Mouse (Mus musculus) thymus, postnatal 10 days (tissue): ENCODE measurements at regions not wholly inside any gene's neighbourhood (a gene's known extent, or its start where the extent isn't known, plus 50 kb on each side); places are given as distances from the start of the nearest gene placed in this dataset.

Experiments
- DNase-seq, 2 experiments: peaks; one replicate each; pipeline ENCODE4 v3.0.0; 2021; ENCODE audit warnings: low spot score in 2 of 2

DNA sequence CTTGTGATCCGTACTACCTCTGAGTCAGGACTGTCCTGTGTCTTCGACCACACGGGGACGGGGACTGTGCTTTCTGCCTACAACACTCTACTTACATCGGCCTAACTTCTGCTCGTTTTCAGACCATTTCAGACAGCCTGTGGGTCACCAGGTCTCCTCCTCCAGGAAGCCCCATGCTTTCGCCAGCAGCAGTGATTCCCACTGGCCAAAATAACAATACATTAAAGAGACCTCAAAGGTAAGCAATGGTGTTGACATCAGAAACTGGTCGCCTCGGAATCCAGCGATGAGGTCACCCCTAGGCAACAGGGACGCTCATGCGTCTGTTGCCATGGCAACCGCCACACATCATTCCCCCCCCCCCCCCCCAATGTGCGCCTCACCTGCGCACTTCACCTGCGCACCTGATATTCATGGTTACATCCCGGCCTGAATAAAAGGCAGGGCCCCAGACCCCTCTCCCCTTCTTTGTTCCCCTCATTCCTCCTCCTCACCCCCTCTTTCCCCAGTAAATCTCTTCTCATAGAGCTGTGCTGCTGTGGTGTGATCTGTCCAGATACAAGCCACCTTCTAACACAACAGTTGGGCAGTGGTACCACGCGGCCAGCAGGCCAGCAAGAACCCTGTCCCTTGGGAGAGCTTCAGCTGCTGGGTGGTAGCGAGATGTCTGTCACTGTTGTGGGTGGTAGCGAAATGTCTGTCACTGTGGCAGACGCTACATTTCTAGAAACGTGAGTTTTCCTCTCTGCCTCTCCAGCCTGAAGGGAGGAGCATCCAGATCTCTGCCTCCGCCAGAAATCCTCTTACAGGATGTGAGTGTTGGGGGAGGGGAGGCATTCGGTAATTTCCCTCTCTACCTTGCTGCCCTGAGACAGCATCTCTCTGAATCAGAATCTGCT lies 145.0 kb downstream of the Setd4 start:
- no peak for DNase-seq

DNA sequence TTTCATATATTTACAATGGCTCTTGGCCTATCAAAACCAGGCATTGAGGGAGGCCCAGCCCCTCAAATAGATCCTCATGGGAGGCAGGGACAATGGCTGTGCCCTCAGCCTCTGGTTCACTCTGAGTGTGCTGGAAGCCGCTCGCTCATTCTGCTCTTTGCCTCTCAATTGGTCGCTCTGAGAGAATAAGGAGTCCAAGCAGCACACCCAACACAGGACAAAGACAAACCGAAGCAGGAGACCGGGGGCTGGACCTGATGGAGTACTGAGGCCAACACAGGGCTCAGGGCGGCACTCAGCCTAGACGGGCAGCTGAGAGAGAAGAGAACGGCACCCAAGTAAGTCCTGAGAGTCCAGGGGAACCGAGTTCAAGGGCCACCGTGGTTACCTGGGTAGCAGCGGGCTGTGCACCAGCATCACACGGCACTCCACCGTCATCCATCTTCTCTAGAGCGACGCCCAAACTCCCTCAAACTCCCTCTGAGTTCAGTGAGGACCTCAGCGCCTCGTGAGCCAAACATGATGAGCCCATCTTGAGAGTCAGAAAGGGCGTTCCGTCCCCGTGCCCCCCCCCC lies 145.8 kb downstream of the Setd4 start:
- DNase-seq = no peak

DNA sequence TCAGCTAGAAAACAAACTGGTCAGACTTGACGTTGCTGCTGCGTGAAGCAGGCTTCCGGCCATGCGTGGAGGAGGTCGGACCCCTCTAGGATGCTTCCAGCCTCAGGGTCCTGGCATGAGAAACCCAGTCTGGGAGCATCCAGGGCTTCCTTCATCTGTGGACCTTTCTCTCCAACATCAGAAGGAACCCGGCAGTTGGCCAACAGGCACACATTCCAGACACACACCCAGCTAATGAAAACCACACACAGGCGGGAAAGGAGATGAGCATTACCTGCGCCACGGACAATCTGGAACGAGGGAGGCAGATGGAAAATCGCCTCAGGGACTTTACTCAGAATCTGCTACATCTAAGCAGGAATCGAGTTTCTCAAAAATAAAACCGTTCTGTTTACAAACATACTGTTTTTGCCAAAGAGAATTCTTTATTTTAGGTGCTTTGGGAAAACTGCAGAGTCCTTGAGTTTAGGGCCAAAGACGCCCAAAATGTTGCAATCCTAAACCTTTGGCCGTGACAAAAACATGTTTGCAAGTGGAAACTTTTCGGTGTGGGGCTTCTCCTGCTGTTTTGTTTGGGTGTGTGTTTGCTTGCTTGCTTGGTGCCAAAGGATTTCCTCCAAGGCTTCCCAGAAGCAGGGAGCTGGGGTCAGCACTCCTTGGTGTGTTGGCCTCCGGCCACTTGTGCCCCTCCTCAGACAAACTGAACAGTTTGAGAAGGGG lies 147.0 kb downstream of the Setd4 start:
- DNase-seq = no peak

DNA sequence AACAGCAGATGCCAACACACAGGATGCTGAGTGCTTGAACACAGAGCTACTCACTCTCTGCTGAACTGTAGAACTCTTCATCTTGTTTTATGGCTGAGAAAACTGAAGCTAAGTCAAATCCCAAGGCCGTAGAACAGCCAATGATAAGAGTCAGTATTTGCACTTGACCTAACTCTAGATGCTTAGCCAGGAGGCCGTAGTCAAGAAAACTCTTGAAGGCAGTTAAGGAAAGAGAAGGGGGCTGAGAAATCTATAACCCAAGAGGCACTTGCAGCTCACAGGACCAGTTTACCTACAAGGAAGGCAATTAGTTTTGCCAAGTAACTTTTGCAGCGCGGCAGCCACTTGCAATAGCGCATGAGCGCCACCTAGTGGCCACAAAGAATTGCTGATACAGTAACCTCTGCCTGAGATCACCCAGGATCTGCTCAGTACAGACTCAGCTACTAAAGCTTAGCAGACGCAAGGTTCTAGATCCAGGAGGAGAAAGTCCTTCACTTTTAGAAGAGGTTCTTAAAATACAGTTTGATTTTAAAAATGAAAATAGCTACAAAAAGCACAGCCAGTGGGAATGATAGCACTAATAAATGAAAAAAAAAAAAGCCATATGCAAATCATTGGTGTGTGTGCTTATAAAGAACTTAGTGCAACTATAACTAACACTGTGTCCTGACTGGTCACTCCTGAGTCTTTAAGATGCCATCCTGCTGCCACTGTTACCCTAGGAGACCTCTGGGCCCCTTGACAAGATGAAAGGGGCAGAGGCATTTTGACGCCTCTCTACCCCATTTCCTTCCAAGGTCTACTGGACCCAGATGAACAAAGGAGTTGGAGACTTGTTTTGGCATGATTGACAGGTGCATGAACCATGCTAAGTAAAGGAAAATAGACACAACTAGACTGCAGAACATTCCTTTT lies 149.5 kb downstream of the Setd4 start:
- DNase-seq = peak; percentile 65 to 92

DNA sequence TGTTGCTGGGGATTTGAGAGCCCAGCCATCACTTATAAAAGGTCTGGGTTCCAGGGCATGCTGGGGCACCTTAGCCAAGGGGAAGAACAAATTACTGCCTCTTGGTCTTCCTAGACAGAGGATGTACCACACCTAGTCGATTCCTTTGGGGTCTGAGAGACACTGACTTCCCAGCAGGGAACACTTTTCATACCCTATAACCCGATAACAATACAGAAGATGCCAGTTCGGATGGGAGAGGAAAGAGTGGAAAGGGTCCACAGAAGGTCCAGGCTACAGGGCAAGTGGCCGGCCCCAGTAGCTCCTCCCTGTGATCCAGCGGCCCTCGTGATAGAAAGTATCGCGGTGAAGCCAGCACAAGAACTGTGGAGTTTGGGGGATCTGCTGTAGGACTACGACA lies 150.8 kb downstream of the Setd4 start:
- DNase-seq = no peak

DNA sequence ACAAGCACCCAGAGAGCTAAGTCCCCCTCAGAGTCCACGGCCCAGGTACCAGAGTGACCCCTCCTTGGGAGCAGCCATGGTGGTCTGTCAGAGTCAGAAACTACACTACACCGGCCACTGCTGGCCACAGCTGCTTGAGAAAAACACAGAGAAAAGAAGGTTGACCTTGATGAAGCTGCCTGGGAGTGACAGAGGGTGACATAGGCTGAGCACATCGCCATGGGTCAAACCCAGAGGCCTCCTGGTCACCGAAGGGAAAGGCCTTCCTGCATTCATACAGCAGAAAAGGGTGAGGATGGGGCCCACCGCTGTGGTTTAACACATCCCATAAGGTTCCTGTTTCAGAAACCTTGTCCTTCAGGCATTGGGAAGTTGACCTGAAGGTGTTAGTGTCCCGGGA lies 153.0 kb downstream of the Setd4 start:
- no peak for DNase-seq

DNA sequence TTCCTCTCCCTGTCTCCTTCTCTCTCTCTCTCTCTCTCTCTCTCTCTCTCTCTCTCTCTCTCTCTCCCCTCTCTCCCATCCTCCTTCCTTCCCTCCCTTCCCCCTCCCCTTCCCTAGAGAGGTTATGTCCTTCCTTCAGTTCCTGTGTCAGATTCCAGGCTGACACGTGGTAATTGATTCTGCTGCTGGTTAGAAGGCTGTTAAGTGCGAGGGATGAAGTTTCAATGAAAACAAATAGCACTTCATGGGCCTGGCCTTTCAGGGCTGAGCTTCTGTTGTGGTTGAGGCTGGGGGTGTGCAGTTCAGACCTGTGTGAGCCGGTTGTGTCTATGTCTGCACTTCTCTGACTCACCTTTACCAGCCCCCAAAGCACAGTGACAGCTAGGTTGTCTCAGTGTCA lies 153.9 kb downstream of the Setd4 start:
- no peak for DNase-seq

DNA sequence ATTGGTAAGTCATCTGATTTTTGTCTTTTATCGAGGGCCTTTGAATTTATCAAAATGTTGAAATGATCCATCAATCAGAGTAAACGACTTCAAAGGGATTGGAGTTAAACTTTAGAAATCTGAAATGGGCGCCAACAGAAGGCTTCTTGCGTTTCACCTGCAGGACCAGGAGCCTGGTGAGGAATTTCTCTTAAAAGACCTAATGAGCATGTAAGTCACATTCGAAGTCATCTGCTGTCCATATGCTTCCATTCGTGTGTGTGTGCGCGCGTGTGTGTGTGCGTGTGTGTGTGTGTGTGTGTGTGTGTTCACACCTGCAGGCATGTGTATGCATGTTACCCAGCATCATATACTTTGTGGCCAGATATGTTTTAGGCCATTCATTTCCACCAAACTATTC lies 155.7 kb downstream of the Setd4 start:
- no peak for DNase-seq

DNA sequence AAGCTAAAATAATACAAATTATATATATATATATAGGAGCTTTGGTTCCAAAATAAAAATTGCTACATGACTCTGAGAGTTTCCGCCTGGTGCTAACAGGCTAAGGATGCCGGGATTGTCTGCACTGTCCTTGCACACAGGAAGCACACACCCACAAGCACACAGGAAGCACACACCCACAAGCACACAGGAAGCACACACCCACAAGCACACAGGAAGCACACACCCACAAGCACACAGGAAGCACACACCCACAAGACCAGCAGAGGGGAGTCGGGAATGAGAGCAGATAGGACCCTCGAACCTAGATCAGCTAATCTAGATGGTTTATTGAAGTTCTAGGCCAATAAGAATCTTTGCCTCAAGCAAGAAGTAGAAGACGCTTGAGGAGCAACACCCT lies 156.9 kb downstream of the Setd4 start:
- DNase-seq = no peak

DNA sequence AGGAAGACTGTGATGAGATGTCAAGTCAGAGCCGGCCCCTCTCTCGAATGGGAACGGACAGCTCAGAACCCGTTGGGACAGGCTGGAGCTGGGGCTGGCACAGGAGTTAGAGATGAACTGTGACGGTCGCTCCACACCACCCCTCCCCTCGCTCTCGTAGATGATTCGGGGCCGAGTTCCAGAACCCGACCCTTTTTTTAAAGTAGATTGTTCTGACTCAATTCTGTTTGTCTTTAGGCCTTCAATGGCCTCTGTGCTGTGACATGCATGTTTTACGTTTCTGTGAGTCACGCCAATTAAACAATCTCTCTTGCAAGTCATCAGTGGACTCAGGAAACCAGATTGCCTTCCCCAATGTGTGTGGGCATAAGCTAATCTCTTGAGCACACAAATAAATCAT lies 157.7 kb downstream of the Setd4 start:
- no peak for DNase-seq

DNA sequence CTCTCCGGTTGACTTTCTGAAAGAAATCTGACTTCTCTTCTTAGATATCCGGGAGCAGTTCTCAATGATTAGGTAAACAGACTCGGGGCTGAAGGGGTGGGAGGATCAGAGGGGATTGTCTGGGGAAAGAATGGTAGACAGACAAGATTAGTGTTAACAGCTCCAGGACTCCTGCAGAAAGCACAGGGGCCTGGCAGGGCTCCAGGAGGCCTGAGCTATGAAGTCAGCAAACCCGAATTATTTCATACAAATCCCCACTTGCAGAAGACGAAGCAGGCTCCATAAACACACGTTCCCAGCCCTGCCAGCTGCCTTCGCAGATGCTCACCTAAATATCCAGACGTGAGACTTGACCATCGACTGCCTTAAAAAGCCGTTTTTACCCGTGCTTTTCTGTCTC lies 161.0 kb downstream of the Setd4 start:
- no peak for DNase-seq

DNA sequence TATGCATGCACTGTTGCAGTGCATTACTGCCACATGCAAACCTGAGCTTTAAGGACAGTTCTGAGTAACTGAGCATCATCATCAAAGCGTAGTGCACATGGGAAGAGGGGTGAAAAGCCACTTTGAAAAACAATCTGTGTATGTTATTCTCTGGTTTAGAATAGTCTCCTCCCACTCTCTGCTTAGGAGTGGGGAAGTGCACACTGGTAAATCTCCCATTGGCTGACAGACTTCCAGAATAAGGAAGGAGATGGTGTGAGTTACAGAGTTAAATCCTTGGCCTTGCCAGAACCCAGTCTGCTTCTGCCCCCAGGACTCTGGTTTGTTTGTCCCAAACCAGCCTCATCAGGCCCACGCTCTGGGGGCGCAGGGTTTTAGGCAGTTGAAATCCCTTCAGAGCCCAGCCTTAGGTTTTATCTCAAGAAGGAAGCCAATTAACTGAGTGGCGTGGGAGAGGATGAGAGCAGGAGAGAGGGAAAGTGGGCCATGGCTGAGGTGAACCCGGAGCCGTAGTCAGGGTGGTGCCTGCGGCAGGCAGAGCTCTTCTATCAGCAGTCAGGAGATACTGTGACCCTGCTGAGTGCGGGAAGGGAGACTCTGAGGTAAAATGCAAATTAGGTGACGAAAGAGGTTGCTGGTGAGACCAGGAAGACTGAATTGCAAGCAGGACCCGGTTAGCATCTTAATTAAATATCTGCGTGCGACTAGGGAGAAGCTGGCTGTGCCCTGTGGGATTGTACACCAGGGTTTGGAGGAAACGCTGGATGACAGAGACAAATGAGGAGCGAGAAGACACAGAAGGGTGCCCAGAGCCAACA lies 166.0 kb downstream of the Setd4 start:
- DNase-seq = no peak

DNA sequence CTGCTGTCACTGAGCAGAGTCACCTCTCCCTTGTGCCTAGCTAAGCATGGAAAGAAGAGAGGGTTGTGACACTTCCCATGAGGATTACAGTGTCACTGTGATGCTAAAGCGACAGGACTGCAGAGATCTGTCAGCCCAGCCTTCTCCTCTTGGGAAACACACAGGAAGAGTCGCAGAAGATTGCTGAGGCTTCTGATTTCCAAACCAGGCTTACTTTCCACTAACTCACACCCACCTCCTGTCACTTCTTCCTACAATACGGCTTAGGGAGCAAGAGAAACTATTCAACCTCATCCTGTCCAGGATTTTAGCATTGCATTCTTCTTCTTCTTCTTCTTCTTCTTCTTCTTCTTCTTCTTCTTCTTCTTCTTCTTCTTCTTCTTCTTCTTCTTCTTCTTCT lies 167.1 kb downstream of the Setd4 start:
- DNase-seq = no peak

DNA sequence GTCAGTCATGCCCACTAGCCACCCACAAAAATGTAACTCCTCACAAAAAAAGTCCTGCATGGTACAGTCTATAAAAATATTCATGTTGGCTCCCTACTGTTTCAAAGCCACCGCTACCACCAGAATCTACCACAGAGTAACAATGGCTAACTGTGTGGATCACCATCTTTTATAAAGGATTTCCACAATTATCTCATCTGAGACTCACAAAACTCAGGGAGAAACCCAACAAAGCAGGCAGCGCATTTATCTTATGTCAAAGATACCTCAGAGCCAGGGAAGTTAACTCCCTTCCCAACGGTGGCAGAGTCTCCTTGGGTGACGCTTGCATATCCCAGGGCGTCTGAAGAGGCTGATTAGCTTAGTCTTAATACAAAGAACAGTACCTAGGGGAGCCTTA lies 172.5 kb downstream of the Setd4 start:
- no peak for DNase-seq

DNA sequence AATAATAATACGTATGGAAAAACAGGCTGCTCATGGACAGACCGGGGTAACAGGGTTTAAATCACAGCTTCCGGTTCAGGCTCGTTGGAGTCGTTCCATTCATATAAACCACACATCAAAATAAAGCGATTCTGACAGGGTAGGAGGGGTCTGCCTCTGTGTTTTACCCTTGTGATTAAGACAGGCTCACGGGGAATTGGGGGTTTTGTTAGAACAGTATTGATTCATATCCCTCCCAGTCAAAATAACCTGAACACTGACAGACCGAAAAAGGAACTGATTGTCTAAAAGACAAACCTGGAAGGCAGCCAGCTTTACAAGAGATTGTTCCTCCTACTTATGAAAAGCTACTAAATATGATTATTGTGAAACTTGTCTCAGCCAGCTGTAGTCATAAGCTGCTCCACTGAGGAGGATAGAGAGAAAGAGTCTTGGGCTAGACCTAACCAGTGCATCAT lies 174.5 kb downstream of the Setd4 start:
- DNase-seq = no peak

DNA sequence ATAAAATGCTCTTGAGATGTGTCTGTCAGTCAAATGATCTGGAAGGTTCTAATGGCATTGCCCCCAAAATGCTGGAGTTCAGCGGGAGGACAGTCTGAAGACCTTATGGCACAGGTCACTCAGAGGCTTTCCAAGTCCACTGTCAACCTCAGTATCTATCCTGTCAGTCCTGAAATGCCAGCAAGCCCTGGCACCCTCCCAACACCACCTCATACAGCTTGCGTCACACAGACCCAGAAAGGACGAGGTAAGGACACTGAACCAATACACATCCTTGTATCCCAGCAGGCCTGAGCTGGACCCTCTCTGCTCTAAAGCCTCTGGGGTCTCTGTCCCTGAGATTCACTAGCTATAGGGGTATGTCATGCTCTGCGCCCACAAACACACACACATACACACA lies 176.6 kb downstream of the Setd4 start:
- DNase-seq = no peak

DNA sequence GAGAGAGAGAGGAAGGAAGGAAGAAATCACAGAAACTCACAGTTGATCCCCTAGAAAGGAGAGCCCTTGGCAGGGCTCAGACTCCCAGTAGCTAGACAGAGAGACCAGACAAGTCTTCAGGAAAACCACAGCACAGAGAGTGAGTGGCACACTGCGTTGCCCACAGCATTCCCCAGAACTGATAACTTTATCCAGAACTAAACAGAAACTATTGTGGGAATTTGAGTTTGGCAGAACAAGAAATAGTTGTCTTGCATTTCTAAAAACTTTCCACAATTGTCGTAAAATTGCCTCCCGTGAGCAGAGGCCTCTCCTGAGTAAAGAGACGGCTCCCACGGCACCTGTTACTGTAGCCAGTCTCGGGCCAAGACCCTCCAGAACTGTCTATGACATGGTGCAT lies 178.1 kb downstream of the Setd4 start:
- no peak for DNase-seq

DNA sequence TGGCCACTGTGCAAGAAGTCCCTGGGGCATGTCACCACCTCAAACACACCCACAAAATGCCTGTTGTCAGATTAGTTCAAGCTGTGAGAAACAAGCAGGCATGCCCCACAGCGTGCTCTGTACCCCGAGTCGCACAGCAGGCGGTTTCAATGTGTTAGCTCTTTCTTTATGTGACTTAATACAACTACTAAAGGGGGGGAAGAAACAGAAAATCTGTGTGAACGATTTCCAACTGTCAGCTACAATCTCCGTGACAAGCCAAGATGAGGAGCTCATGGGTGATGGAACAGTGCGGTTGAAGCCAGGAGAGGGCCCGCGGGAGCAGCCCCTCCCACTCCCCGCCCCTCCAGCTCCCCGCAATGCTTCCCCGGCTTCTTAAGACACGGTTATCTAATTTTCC lies 180.7 kb downstream of the Setd4 start:
- DNase-seq = no peak

DNA sequence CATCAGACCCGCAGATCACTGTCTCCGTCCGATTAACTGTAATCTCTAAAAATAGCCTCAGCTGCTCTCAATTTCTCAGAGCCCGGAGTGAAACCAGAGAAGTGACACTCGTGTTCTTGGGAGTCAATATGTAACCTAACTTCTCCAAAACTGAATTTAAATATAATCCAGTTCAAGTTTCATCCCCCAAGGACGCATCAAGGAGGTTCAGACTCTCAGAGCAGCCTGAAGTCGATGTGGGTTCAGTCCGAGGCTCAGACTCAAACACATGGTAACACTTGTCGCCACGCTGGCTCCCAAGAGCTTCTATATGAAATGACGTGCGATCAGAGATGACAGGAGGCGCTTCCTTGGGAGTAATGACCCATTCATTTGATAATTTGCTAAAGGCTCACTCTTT lies 181.6 kb downstream of the Setd4 start:
- no peak for DNase-seq

DNA sequence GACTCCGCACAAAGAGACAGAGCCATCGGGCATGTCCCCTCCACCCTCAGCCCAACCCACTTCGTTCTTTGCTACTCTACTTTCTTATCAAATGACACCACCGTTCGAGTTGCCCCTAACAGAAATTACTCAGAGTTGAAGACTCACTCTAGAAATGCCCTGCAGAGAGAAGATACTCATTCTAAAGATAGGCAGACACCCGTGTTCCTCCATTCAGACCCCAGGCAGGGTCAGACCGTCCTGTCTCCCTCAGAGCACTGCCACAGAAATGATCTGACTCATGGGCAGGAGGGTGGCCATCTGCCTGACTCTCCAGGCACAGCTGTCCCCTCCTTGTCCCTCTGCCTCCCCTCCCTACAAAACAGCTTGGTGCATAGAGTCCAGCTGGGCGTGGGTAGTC lies 185.6 kb downstream of the Setd4 start:
- DNase-seq = no peak

DNA sequence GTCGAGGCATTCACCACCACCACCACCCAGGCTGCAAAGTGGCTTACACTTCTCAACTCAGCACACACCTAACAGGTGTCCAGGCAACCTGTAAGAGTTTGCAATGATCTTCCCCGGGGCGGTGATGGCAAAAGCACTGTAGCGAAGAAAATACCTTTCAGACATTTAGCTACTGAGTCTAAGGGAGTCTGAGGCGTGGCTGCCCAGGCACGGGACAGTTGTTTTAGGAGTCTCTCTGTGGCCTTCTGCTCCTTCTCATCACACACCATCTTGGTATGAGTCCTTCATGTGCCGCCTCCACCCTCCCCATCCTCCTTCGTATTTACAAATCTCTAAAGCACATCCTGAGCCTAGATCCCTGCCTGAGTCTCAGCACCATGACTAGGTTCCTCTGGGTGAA lies 186.0 kb downstream of the Setd4 start:
- no peak for DNase-seq
